Comparison of ENCODE assay signal across 10 mouse cellular contexts in the genomic region with DNA sequence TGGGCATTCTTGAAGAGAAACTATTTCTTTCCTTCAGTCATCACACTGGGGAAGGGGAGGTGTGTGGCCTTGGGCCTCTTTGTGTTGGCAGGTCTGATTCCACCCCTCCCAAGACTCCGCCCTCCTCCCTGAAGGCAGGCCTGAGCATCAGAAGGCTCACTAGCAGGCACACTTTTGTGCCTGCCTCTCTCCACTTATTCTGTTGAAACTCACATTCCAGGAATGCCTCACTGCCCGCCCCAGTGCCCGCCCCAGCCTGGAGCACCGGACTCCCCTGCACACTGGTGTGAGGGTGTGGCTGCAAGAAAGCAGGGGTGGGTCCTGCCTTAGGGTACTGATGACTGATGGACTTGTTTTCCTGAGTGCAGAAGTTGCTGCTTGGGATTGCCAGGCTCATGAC. TPM values are rescaled to one million over a fixed set of nuclear protein-coding genes. Genes with fewer than 3 reads are reported as not detected.
A peak's percentile ranks its signal among the peaks of the same experiment; 100 is the strongest.
DNase-seq lines count a peak whose midpoint lies in the region; ATAC-seq and TF ChIP-seq lines count a peak whose summit lies in the region.
"Had no signal": no experiment of that assay in that cellular context is flagged by ENCODE, and none has a peak within 500 bp of the region (broad histone marks: within the 10 kb centered on the region; RNA-seq: fewer than 3 reads in every experiment).

No protein-coding gene starts in this region.

- TF ChIP-seq POLR2A in thymus, adult 2 months (IDR thresholded peaks at IDR 0.05; ENCODE audit: control insufficient read depth, extremely low read depth, insufficient read depth, low read length, poor library complexity) = no peak
- no peak for TF ChIP-seq POLR2A in limb, embryonic 14.5 days (IDR thresholded peaks at IDR 0.05; ENCODE audit: borderline replicate concordance, extremely low read depth, insufficient read depth, insufficient read length)

- H3K9me3 ChIP-seq in embryonic facial prominence, embryonic 15.5 days (replicated peaks) = no peaks in the 10 kb centered on the region
- no peaks in the 10 kb centered on the region for H3K9me3 ChIP-seq in limb, embryonic 14.5 days (ENCODE audit: control insufficient read depth, low read length)
- H3K9me3 ChIP-seq: forebrain, embryonic 12.5 days had no signal

- WGBS in thymus, adult 2 months = 83% methylated on average over 4 of the region's 4 CpGs
- 21% methylated on average over 4 of the region's 4 CpGs for WGBS in embryonic facial prominence, embryonic 15.5 days
- WGBS in limb, embryonic 14.5 days = 28% methylated on average over 4 of the region's 4 CpGs

- H3K4me1 ChIP-seq in thymus, adult 2 months (replicated peaks; ENCODE audit: control insufficient read depth, insufficient read depth, low read length) = no peaks in the 10 kb centered on the region
- H3K4me1 ChIP-seq in embryonic facial prominence, embryonic 15.5 days = peaks cover 26% of the 10 kb centered on the region
- H3K4me1 ChIP-seq in limb, embryonic 14.5 days (ENCODE audit: control insufficient read depth, insufficient read depth, low read length) = peaks cover 30% of the 10 kb centered on the region

- H3K4me3 ChIP-seq in thymus, adult 2 months (ENCODE audit: control insufficient read depth, insufficient read depth, low read length) = no peak overlapping the region
- no peak overlapping the region for H3K4me3 ChIP-seq in embryonic facial prominence, embryonic 15.5 days (replicated peaks)
- H3K4me3 ChIP-seq in limb, embryonic 14.5 days (replicated peaks; ENCODE audit: low read length) = no peak overlapping the region
- H3K4me3 ChIP-seq: forebrain, embryonic 12.5 days had no signal

- no peak overlapping the region for H3K27ac ChIP-seq in thymus, adult 2 months (ENCODE audit: control insufficient read depth, insufficient read depth, low read length)
- H3K27ac ChIP-seq in embryonic facial prominence, embryonic 15.5 days (replicated peaks) = peak overlapping the region; percentile 31
- peak overlapping the region; percentile 40; the same call in 1 of the 2 replicates for H3K27ac ChIP-seq in limb, embryonic 14.5 days (replicated peaks; ENCODE audit: low read depth, low read length)
- H3K27ac ChIP-seq: forebrain, embryonic 12.5 days had no signal

- H3K36me3 ChIP-seq in thymus, adult 2 months (ENCODE audit: control insufficient read depth, insufficient read depth, low read length) = no peaks in the 10 kb centered on the region
- H3K36me3 ChIP-seq in embryonic facial prominence, embryonic 15.5 days = no peaks in the 10 kb centered on the region; the same call in 1 of the 2 replicates
- no peaks in the 10 kb centered on the region for H3K36me3 ChIP-seq in limb, embryonic 14.5 days (ENCODE audit: control insufficient read depth, insufficient read depth, low read length)
- H3K36me3 ChIP-seq: forebrain, embryonic 12.5 days had no signal

- peak; percentile 35 for DNase-seq in thymus, postnatal 25 days
- DNase-seq in thymus, adult 2 months = no peak
- peak; percentile 27 for DNase-seq in limb, embryonic 14.5 days (ENCODE audit: low spot score)
- no peak for DNase-seq in adrenal gland, adult 18-20 months (ENCODE audit: low spot score in 2 of 2)
- DNase-seq in layer of hippocampus, adult 18-20 months (ENCODE audit: low spot score in 2 of 2) = no peak
- DNase-seq: adrenal gland, postnatal 10 days had no signal

- TF ChIP-seq CTCF in thymus, adult 2 months (IDR thresholded peaks at IDR 0.05; ENCODE audit: borderline replicate concordance, control insufficient read depth, extremely low read depth, insufficient read depth, low read length, poor library complexity) = no peak

- peak; percentile 73 for ATAC-seq in embryonic facial prominence, embryonic 15.5 days (ENCODE audit: insufficient number of reproducible peaks, low FRiP score, low TSS enrichment, low read depth)
- ATAC-seq in limb, embryonic 14.5 days (ENCODE audit: low FRiP score, low read depth) = peak; percentile 32
- ATAC-seq in CD4-positive, CD25-positive, alpha-beta regulatory T cell, adult 4 months = no peak

- H3K27me3 ChIP-seq in thymus, adult 2 months (ENCODE audit: control insufficient read depth, insufficient read depth, low read length) = no peaks in the 10 kb centered on the region
- H3K27me3 ChIP-seq in embryonic facial prominence, embryonic 15.5 days = no peaks in the 10 kb centered on the region
- H3K27me3 ChIP-seq in limb, embryonic 14.5 days (ENCODE audit: control insufficient read depth, insufficient read depth, low read length) = no peaks in the 10 kb centered on the region
- H3K27me3 ChIP-seq: forebrain, embryonic 12.5 days had no signal

- H3K9ac ChIP-seq in embryonic facial prominence, embryonic 15.5 days = no peak overlapping the region
- H3K9ac ChIP-seq in limb, embryonic 14.5 days (ENCODE audit: low read depth, low read length, severe bottlenecking) = no peak overlapping the region
- H3K9ac ChIP-seq: forebrain, embryonic 12.5 days had no signal

- H3K4me2 ChIP-seq in embryonic facial prominence, embryonic 15.5 days (replicated peaks) = no peak overlapping the region
- no peak overlapping the region for H3K4me2 ChIP-seq in limb, embryonic 14.5 days (replicated peaks; ENCODE audit: low read depth, low read length, severe bottlenecking)
- H3K4me2 ChIP-seq: forebrain, embryonic 12.5 days had no signal

RNA-seq across cellular contexts. Expression of a gene that starts 46.5 kb away (rescaled TPM):
- polyA plus RNA-seq in thymus, adult 2 months (2012; rRNA removed) = 35.8 TPM in 2 replicates
- polyA plus RNA-seq in embryonic facial prominence, embryonic 15.5 days (2015; fragmentation: Nextera tagmentation; extraction: Ambion mirVana) = 116 and 122 TPM in 2 replicates
- 102 and 124 TPM in 2 replicates for polyA plus RNA-seq in limb, embryonic 14.5 days (2012; rRNA removed)
- polyA plus RNA-seq in limb, embryonic 14.5 days (2014; fragmentation: Nextera tagmentation; extraction: Ambion mirVana) = 224 and 233 TPM in 2 replicates
- 10 to 100 TPM; 31.8 to 79.5 TPM for total RNA-seq in adrenal gland, adult 18-20 months (2021)
- not detected for polyA plus RNA-seq in CD4-positive, CD25-positive, alpha-beta regulatory T cell, adult 4 months (2017; shearing (Covaris generic))
- 100 to 1,000 TPM; 257 to 274 TPM for total RNA-seq in layer of hippocampus, adult 18-20 months (2021)

RNA-seq across cellular contexts. Expression of a gene that starts 49.5 kb away (rescaled TPM):
- 0.64 and 0.94 TPM in 2 replicates for polyA plus RNA-seq in thymus, adult 2 months (2012; rRNA removed)
- polyA plus RNA-seq in embryonic facial prominence, embryonic 15.5 days (2015; fragmentation: Nextera tagmentation; extraction: Ambion mirVana) = 0.03 and 0.04 TPM in 2 replicates
- polyA plus RNA-seq in limb, embryonic 14.5 days (2012; rRNA removed) = 0.04 and 0.06 TPM in 2 replicates
- not detected in 2 replicates for polyA plus RNA-seq in limb, embryonic 14.5 days (2014; fragmentation: Nextera tagmentation; extraction: Ambion mirVana)
- not detected for total RNA-seq in adrenal gland, adult 18-20 months (2021)
- polyA plus RNA-seq in CD4-positive, CD25-positive, alpha-beta regulatory T cell, adult 4 months (2017; shearing (Covaris generic)) = not detected
- total RNA-seq in layer of hippocampus, adult 18-20 months (2021) = not detected
- total RNA-seq: layer of hippocampus, postnatal 25 days had no signal
- polyA plus RNA-seq: forebrain, embryonic 12.5 days had no signal

Comparison
In these comparisons a context has a peak if more than half of its experiments do, and no peak if none do; other contexts are left out.
1. DNase-seq: peak in thymus, postnatal 25 days (single experiment) and limb, embryonic 14.5 days (single experiment); none in thymus, adult 2 months (single experiment), adrenal gland, adult 18-20 months (0 of 2) and layer of hippocampus, adult 18-20 months (0 of 2).
2. RNA of a gene that starts 46.5 kb away (polyA plus RNA-seq): 102 to 233 TPM in limb, embryonic 14.5 days, 116 to 122 TPM in embryonic facial prominence, embryonic 15.5 days and 35.8 TPM in thymus, adult 2 months; not detected in CD4-positive, CD25-positive, alpha-beta regulatory T cell, adult 4 months; every median in the first group is over 10 times any median in the second.